Mouse (Mus musculus) lung, postnatal 14 days (tissue): Measurements from ENCODE around the gene Thbs3.
"Not testable (repeated sequence)": the region's sequence is repeated elsewhere in the genome, so short reads cannot be mapped to it uniquely, and the experiment has no call there.

Experiments
- DNase-seq: peaks from one replicate; pipeline ENCODE4 v3.0.0; 2021

The Thbs3 gene

GRCm38 (mm10) chr3:89199839-89200238 is 15.1 kb upstream of the Thbs3 start:
- DNase-seq, result no peak

DNA sequence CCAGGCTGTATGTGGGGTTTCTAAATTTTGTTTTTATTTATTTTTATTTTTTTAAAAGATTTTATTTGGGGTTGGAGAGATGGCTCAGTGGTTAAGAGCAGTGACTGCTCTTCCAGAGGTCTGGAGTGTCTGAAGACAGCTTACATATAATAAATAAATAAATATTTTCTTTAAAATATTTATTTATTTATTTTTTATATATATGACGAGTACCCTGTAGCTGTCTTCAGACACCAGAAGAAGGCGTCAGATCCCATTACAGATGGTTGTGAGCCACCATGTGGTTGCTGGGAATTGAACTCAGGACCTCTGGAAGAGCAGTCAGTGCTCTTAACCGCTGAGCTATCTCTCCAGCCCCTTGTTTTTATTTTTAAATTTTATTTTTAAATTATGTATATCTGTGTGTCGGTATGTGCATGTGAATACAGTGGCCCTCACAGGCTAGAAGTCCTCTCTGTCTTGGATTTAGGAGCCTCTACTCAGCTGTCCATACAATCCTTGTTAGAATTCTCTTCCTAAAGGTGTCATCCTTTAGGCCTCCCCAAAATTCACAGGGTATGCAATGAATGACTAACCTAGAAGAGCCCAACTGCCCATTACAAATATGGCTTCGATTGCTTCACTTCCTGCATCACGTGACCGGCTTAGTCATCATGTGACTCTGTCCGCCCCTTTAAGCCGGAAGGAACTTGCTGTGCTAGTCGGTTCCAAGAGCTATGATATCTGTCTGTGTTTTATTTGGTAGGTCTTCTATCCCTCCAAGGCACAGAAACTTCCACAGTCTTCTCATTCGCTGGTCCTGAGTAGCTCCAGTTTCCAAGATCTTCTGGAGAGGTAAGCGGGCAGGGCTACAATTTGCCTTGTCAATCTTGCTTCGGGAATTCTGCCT is 12.5 kb upstream of the Thbs3 start, which contains the start of gene Gba:
Gba (plus strand) TSS at position 676 of the 889 bp plus-strand sequence.
- DNase-seq, result peak; percentile 91

DNA sequence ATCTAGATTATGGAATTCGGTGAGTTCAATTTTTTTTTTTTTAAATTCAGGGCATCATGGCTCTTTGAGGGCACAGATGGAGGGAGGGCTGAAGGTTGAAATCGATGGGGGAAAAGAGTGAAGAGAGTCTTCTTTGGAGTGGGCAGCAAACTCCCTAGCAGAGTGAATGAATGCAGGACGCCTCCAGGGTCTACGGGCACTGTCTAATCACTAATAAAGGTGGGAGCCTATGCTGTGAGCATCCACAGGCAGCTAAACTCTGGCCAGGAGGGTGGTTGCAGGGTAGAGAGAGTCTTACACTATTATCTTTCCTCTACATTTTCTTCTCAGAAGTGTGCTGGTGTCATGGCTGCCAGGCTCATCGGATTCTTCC is 11.9 kb upstream of the Thbs3 start:
- DNase-seq, result no peak

DNA sequence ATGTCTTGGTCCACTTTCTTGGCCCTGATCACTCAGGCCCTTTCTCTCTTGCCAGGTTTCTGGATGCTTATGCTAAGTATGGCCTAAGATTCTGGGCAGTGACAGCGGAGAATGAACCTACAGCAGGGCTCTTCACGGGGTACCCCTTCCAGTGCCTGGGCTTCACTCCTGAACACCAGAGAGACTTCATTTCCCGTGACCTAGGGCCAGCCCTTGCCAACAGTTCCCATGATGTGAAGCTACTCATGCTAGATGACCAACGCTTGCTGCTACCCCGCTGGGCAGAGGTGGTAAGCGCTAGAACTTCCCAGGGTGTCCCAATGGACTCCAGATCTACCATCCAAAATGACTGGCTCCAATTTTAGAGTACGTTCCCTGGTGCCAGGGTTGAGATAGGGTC is 8.9 kb upstream of the Thbs3 start:
- DNase-seq, result no peak

DNA sequence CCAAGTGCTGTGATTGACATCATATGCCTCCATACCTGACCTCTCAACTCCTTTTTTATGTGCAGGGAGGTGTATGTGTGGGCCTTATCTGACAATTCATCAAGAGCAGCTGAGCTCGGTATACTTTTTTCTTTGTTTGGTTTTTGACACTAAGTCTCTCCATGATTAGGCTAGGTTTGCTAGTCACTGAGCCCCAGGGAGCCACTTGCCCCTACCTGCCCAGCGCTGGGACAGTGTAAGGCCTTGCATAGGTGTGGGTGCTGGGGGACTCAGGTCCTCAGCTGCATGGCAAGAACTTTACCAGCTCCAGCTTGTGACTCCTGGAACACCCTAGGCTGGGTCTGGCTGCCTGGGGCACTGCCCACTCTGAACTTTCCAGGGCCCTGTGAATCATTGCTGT is 8.3 kb upstream of the Thbs3 start:
- DNase-seq, result no peak

- no peak for DNase-seq
Measured at GRCm38 (mm10) chr3:89208075-89208657, 6.8 kb upstream of the Thbs3 start.

DNA sequence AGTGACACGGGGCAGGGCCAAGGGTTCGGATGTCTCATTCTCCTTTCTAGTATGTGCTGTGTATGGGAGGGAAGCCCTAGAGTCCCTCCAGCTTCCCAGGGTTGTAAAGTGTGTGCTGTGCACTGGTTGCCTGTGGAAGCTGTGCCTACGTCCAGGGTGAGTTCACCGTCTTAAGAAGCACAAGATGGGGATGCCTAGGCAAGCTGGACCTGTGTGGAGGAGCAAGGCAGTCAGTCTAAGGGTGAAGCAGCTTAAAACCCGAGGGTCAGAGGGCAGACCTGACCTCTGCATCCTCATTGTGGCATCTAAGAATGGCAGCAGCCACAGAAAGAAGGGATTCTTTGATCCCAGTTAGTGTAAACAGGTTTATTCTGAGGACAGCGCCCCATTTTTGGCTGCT is 6.2 kb upstream of the Thbs3 start:
- DNase-seq, result no peak

DNA sequence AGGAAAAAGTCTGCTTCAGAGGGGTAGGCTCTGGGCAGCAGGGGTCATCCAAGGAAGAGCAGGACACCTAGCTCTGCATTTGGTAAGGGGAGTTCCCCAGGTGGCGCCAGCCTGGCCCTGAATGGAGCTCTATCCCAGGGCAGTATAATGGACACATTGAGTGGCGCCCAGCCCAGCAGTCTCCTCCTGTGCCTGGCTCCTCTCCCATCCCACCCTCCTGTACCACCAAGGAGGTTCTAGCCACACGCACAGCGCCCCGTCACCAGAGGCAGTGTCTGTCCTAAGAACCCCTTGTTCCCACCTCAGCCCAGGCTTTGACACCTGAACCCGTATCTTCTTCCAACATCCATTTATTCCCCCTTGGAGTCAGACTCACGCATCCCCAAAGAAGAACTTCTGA is 5.2 kb upstream of the Thbs3 start:
- no peak for DNase-seq

DNA sequence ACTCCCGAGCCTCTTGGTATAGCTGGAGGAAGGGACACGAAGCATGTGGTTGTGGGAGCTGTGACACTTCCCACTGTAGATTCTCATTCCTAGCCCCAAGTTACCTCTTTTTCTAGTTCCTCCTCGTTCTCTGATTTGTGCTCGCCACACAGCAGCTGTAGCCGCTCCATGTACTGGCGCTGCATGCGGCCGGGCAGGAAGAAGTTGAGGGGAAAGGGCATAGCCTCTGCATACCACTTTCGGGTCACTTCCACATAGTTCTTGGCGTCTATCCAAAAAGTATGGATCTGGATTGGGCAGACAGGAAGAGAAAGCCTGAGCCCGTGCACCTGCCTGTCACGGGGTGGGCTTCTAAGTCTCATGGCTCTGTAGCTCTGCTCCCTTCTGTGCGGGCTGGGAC is 4.8 kb upstream of the Thbs3 start:
- DNase-seq, result no peak

- DNase-seq, result no peak
Measured at GRCm38 (mm10) chr3:89210731-89211130, 4.2 kb upstream of the Thbs3 start.

DNA sequence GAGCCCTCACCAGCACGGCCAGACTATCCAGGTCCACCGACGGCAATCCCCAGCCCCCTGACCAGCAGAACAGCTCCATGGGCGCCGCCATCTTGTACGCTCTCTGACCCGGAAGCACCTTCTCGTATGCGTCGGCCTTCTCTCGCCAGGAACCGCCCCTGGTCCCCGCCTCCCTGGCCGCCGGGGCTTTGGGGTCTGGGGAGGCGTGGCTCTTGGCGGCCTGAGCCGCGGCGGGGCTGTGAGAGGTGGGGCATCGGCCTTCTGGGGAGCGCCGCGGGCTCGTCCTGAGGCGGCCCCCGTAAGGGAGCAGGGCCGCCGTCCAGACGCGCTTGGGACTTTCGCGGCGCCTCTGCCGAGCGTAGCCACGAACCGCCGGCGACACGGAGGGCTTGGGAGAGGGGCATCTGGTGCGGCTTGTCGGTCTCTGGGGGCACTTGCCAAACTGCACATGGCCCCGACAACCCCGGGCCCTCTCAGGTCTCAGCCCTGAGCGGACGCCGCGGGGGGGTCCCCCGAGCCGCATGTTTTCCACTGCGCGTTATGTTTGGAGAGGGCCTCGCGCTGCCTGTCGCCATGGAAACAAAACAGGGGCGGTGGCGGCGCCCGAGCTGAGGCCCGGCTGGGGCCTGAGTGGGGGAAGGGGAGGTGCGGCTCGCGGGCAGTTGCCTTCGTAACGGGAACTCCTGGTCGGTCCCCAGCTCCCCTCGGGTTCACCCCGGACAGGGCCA is 1.0 kb upstream of the Thbs3 start:
- peak; percentile 93 for DNase-seq

- DNase-seq, result peak; percentile 89
Measured at GRCm38 (mm10) chr3:89215853-89216252, 873 bp downstream of the Thbs3 start.

DNA sequence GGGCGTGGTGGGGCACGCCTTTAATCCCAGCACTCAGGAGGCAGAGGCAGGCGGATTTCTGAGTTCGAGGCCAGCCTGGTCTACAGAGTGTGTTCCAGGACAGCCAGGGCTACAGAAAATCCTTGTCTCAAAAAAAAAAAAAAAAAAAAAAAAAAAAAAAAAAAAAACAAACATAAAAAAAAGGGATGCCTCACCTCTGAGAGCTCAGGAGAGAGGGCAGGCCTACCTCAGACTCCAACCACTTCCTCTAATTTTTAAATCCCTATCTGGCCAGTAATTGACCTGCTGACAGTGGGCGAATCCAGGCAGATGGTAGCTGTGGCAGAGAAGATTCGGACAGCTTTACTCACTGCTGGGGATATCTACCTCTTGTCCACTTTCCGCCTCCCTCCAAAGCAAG is 1.4 kb downstream of the Thbs3 start:
- not testable (repeated sequence) for DNase-seq

DNA sequence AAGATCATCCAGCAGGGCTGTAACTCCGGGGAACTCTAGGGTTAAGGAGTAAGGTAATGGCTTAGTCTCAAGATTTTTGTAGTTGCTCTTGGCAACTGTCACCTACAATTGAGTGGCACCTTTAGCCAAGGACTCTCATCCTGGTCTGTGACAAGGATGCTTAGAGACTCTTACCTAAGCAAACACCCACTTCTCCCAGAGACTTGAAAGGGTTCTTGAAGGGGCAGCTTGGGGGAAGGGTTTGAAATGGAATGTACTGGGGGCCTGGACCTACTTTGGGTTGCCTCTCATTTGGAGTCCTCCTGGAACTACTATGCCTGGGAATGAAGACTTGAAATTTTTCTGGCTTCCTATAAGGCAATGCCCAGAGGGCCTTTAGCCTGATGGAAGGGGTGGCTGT is 3.3 kb downstream of the Thbs3 start:
- DNase-seq, result no peak

- no peak for DNase-seq
Measured at GRCm38 (mm10) chr3:89219546-89219945, 4.6 kb downstream of the Thbs3 start.

- no peak for DNase-seq
Measured at GRCm38 (mm10) chr3:89221167-89221566, 6.2 kb downstream of the Thbs3 start.

- no peak for DNase-seq
Measured at GRCm38 (mm10) chr3:89224796-89225195, 9.8 kb downstream of the Thbs3 start.

- DNase-seq, result no peak
Measured at GRCm38 (mm10) chr3:89225321-89225815, 10.4 kb downstream of the Thbs3 start.

DNA sequence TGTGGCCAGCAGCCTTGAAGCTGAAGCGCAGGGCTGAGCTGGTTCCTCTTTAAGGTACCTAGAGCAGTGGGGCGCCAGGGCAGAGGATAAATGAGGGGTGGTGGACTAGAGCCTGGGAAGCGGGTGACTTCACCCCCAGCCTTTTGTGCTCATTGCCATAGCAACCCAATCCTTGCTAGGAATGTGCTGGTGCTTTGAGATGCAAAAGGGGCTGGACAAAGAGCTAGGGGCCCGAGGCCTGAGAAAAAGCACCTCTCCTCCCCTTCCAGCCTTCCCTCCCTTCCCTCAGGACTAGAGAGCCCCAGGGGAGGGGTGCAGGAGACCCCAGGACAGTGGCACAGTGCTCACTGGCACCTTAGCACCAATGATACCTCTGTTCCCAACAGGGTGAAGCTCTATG is 10.9 kb downstream of the Thbs3 start:
- DNase-seq, result no peak

GRCm38 (mm10) chr3:89226361-89226760 is 11.4 kb downstream of the Thbs3 start:
- no peak for DNase-seq

DNA sequence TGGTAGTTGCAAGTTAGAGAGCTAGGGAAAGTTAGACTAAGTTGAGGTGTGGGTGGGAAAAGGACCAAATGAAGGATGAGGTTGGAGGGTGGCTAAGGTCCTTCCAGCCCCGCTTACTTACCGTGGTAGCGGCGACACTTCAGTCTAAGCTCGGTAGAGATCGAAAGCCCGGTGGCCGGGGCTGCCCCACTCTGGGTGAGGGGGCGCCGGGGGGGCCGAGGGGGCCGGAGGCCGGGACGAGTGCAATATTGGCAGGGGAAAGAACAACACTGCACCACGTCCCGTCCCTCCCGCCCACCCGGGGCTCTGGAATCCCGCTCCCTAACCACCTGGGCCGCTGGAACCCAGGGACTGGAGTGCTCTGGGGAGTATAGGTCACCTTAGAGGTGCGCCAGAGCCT is 11.9 kb downstream of the Thbs3 start, which contains the start of gene Mtx1:
Mtx1 (minus strand) TSS at position 189 of the 400 bp plus-strand sequence.
- no peak for DNase-seq

GRCm38 (mm10) chr3:89227307-89228179 is 12.6 kb downstream of the Thbs3 start:
- DNase-seq, result peak; percentile 90

DNA sequence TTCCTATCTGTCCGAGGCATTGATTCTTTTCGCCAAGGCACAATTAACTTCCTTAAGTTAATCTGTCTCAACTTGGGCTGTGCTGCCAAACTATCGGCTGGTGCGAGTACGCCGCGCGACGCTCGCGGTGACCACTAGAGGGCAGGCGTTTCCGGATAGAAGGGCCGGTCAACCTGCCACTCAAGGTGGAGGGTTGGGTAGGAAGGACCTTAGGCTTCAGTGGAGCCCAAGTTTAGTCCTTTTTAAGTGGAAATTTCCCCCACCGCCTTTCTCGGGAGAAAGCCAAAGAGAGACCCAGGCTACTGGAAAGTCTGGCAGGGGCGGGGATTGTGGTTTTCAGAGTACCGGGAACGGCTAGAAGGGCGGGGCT is 13.2 kb downstream of the Thbs3 start:
- DNase-seq, result peak; percentile 94
